Mouse (Mus musculus): ENCODE data around the gene Traf3ip2.
A peak's percentile ranks its signal among the peaks of the same experiment; 100 is the strongest.

Traf3ip2 gene

GRCm38 (mm10) chr10:39600115-39600514, 12.6 kb upstream of the Traf3ip2 start:
- DNase-seq (ENCODE audit: low spot score in 2 of 2) = no peak

DNA sequence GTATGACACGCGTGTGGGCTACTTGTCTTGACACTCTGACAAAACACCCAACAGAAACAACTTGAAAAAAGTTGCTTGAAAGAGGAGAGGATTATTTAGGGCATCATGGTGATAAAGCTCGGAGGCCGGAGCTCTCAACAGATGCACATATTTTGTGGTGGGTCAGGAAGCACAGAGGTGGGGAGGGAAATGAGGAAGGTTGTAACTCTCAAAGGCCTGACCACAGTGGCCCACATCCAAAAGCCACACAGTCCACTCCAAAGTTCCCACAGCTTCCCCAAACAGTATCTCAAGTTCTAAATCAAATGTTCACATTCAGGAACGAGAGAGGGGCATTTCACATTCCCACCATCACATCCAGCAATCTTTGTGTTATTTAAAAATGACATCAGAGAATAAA, 11.7 kb upstream of the Traf3ip2 start:
- DNase-seq (ENCODE audit: low spot score in 2 of 2) = no peak

GRCm38 (mm10) chr10:39606434-39606833, 6.3 kb upstream of the Traf3ip2 start:
- DNase-seq (ENCODE audit: low spot score in 2 of 2) = no peak

DNA sequence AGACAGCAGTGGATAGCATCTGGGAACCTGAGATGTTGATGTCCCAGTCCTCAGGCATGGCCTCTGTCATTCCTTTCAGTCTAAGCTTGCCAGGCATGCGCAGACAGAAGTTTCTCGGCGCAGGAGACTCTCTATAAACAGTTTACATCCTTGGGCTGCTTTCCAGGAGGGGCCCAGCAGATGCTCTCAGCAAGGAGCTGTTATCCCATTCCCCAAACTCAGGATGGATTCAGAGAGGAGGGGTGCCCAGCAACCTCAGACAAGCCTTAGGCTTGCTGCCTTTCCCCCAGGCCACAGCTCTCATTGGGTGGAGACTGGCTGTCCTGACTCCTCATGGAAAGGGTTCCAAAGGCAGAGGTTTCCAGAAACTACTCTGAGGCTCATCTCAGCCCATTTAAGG, 1.5 kb upstream of the Traf3ip2 start:
- DNase-seq (ENCODE audit: low spot score in 2 of 2) = no peak

GRCm38 (mm10) chr10:39612131-39612530, 603 bp upstream of the Traf3ip2 start:
- DNase-seq (ENCODE audit: low spot score in 2 of 2) = no peak

- peak; percentile 23 to 49 for DNase-seq (ENCODE audit: low spot score in 2 of 2)
Measured at GRCm38 (mm10) chr10:39612989-39613831, 476 bp downstream of the Traf3ip2 start.

GRCm38 (mm10) chr10:39613973-39614372, 1.2 kb downstream of the Traf3ip2 start:
- DNase-seq (ENCODE audit: low spot score in 2 of 2) = no peak

DNA sequence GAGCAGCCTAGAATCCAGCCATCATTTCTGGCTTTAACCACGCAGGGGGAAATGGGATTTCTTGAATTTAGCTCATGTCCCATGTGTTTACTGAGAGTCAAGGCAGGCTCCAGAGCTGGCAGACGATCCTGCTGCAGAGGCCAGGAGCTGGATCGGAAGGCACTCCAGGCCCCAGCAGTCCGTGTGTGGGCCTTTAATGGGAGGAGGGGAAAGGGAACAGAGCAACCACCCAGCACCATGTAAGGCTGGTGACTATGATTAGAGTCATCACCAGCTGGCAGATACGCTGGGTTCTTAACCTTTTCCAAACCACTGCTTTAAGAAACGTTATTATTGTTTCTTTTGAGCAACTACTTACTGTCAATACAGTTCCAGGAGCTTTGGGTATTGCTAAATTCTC, 1.9 kb downstream of the Traf3ip2 start:
- DNase-seq (ENCODE audit: low spot score in 2 of 2) = no peak

DNA sequence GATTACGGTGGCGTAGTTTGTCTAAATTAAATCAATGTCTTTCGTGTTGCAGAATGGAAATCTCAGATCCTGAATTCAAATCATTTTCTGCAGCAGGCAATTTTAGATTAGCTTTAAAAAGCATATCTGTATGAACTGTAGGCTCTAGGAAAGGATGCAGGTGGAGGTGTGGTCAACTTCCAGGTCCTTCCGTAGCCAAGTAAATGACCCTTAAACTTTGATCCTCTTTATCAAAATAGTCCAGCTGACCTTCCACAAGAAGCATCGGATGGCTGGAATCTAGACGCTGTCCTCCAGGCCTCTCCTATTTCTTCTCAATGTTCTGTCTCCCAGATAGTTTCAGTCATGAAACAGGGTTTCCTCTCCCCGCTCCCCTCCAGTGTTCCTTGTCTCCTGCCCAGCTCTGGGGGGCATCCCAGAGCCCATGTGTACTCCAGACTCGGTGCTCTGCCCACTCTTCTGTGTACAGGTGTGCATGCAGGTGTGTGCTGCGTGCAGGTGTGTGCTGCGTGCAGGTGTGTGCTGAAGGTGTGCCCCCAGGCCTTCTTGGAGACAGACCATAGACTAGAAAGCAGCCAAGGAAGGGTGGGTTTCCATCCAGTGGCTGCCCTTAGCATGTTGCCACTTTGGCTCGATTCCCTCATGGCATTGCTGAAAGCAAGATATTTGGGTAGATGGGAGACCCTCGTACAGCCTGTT, 2.9 kb downstream of the Traf3ip2 start:
- DNase-seq (ENCODE audit: low spot score in 2 of 2) = no peak

GRCm38 (mm10) chr10:39616230-39616590, 3.5 kb downstream of the Traf3ip2 start:
- no peak for DNase-seq (ENCODE audit: low spot score in 2 of 2)

GRCm38 (mm10) chr10:39616626-39617025, 3.9 kb downstream of the Traf3ip2 start:
- DNase-seq (ENCODE audit: low spot score in 2 of 2) = no peak

- DNase-seq (ENCODE audit: low spot score in 2 of 2) = no peak
Measured at GRCm38 (mm10) chr10:39618431-39618830, 5.7 kb downstream of the Traf3ip2 start.

DNA sequence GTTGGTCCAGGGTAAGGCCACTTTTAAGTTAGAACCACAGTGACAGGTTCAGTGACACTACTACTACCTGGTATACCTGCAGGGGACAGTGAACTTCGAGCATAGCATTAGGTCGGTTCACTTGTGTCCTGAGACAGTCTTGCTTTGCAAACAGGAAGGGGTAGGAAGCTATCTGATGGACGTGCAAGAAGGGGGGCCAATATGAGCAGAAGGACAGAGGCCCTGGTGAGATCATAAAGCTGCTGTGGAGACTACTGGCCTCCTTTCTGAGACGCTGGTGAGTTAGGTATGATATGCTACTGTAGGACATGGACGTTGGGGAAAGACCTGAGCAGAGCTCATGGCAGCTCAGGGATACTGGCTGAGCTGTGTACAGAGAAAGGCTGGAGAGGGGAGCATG, 7.9 kb downstream of the Traf3ip2 start:
- no peak for DNase-seq (ENCODE audit: low spot score in 2 of 2)

- DNase-seq (ENCODE audit: low spot score in 2 of 2) = no peak
Measured at GRCm38 (mm10) chr10:39623806-39624205, 11.1 kb downstream of the Traf3ip2 start.

- DNase-seq (ENCODE audit: low spot score in 2 of 2) = no peak
Measured at GRCm38 (mm10) chr10:39624837-39625625, 12.3 kb downstream of the Traf3ip2 start.

DNA sequence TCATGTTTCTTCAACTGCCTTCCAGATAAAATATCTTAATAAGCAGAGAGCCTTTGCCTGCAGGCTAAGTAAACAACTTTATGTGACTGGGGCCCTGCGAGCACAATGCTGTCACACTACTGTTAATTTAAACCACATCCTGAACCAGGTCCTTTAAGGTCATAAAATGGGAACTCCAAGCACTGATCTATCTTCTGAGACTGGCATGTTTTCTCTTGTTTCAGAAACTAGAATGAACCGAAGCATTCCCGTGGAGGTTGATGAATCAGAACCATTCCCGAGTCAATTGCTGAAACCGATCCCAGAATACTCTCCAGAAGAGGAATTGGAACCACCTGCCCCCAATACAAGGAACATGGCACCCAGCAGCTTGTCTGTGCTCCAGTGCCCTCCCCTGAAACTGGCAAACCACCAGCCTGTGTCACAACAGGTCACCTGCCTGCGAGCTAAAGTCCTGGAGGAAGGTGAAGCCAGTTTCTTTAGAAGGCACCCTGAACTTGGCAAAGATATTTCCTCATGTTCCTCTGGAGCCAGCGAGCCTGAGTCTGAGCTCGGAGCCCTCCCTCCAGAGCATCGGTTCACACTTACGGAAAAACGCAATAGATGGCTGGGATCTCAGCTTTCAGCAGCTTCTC, 13.0 kb downstream of the Traf3ip2 start:
- no peak for DNase-seq (ENCODE audit: low spot score in 2 of 2)

DNA sequence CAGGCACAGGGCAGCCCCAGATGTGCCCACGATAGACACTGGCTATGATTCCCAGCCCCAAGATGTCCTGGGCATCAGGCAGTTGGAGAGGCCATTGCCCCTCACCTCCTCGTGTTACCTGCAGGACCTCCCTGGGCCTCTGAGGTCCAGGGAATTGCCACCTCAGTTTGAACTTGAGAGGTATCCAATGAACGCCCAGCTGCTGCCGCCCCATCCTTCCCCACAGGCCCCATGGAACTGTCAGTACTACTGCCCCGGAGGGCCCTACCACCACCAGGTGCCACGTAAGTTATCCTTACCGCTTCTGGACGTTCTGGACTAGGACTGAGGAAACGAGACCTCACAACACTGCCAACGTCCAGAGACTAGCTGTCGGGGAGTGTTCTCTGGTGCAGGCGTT, 13.6 kb downstream of the Traf3ip2 start:
- no peak for DNase-seq (ENCODE audit: low spot score in 2 of 2)

DNA sequence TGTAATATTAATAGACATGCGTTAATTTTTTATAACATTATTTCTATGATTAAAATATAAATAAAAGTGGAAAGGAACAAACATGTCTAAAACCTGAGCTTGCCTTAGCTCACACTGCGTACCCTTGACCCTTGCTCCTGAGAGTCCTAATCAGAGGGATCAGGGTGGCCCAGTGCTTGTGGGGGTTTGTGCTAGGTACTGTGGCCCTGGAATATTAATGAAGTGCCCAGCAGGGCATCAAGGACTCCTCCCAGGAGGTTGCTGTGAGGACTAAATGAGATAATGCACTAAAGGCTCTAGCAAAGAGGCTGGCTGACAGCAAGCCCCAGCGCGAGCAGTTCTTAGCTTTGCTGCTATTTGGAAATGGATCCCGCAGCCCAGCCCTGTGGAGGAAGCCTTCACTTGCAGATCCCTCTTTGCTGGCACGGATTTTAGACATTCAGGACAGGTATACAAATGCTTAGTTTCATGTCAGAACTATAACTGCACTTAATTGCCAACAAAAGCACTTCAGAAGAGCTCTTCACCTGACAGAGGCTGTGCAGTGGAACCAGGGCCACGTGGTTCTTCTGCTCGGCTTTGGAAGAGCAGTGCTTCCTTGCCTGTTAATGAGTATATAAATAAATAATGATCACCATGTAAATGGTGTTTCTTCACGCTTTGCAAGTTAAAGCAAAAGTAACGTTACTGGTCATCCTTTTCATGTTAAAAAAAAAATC, 16.2 kb downstream of the Traf3ip2 start:
- DNase-seq (ENCODE audit: low spot score in 2 of 2) = no peak

DNA sequence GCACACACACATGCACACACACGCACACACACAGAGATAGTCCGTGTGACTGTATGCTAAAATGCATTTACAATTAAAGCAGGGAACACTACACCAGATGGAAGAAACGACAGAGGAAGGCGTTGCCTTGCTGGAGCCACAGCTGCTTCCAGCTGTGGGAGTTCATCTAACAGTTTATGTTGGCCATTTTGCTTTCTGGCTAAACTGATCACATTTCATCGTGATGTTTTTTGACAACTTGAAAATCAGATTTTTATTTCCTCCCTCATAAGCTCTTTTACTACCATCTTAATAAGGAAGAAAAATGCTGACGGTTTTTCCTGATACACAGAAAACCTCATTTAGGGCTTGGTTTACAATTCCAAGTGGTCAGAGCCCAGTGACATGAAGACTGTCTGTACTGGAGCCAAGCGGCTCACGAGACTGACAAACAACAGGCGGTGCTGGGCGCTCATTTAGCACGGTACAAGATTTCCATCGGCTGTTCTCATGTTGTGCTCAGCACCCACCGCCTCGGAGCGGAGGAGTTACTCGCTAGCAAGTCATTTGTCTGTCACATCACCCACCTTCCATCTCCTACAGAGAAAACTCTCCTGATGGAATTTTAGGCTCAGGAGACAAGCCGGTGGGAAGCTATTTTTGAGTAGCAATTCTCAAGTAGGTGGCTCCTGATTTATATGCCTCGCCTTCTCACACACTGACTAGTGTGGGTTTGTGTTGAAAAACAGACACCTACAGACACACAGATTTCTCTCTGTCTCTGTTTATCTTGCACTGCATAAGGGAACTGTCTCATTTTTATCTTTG, 17.2 kb downstream of the Traf3ip2 start:
- DNase-seq (ENCODE audit: low spot score in 2 of 2) = no peak

DNA sequence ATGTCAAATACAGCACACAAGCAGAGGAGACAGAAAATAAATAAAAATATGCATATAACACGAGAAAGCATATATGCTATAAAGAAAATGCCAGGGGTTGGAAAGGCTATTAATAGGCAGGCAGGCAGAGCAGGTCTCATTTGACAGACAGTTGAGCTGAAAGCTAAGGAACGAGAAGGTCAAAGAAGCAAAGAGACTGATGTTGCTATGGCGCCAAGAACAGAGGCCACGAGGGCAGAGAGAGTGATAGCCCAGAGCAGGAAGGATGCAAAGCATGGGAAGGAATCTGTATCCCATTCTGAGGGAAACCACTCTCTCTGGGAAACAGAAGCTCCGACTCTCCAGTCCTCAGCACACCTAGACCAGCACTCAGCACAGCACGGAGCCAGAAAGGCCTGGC, 18.1 kb downstream of the Traf3ip2 start:
- DNase-seq (ENCODE audit: low spot score in 2 of 2) = no peak

- no peak for DNase-seq (ENCODE audit: low spot score in 2 of 2)
Measured at GRCm38 (mm10) chr10:39631627-39632026, 18.9 kb downstream of the Traf3ip2 start.

All from spleen, postnatal 14 days (tissue).